7 mouse cellular contexts compared by ENCODE assay signal in the genomic region with DNA sequence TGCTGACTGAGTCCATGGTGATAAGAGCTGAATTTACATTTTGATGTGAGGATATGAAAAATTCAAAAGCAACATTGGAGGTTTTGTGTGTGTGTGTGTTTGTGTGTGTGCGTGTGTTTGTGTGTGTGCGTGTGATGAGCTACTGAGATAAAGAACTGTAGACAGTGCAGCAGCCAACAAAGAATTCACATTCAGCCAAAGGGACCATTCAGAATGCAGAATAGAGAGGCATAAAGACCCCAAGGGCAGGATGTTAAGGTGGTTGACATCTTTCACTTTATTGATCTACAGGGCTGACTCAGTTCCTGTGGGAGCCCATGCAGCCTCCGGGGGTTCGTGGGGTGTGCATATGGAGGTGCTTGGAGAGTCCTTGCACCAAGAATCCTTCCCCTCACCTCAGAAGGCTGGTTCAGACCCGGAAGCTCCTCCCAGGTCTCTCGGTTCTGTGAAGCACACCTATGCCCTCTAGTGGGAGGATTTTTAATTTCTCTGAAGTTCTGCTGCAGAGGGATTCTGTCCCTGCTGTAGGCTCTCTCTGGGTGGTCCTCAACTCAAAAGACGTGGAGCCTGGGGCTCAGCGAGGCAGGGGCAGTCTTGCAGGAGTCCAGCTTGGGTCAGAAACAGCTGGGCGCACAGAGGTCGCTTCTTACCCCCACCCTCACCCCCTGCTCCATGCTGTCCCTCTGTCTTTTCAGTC.
DNase-seq lines count a peak whose midpoint lies in the region; ATAC-seq and TF ChIP-seq lines count a peak whose summit lies in the region.
"Not testable (repeated sequence)": the region's sequence is repeated elsewhere in the genome, so short reads cannot be mapped to it uniquely, and the experiment has no call there.

No protein-coding gene starts in this region.

- H3K4me3 ChIP-seq in forebrain, postnatal 0 days (ENCODE audit: low read depth, low read length); hindbrain, embryonic 15.5 days; kidney, embryonic 16.5 days (ENCODE audit: low read length); liver, embryonic 16.5 days (ENCODE audit: low read depth, low read length); midbrain, embryonic 14.5 days (replicated peaks; ENCODE audit: low read depth, low read length); stomach, embryonic 15.5 days (replicated peaks): not testable (repeated sequence)

- not testable (repeated sequence) for H3K36me3 ChIP-seq in forebrain, postnatal 0 days (ENCODE audit: insufficient read depth); hindbrain, embryonic 15.5 days; kidney, embryonic 16.5 days (ENCODE audit: insufficient read depth, low read length); liver, embryonic 16.5 days (ENCODE audit: control insufficient read depth, insufficient read depth); midbrain, embryonic 14.5 days (ENCODE audit: control insufficient read depth, insufficient read depth, low read length); stomach, embryonic 15.5 days

- not testable (repeated sequence) for H3K27me3 ChIP-seq in forebrain, postnatal 0 days (ENCODE audit: insufficient read depth, low read length); hindbrain, embryonic 15.5 days; kidney, embryonic 16.5 days (ENCODE audit: insufficient read depth, low read length); liver, embryonic 16.5 days (ENCODE audit: control insufficient read depth, insufficient read depth, low read depth, low read length); midbrain, embryonic 14.5 days (ENCODE audit: control insufficient read depth, insufficient read depth, low read length); stomach, embryonic 15.5 days (replicated peaks)

- not testable (repeated sequence) for H3K9me3 ChIP-seq in forebrain, postnatal 0 days (ENCODE audit: low read length); hindbrain, embryonic 15.5 days; kidney, embryonic 16.5 days (ENCODE audit: low read length); liver, embryonic 16.5 days (replicated peaks; ENCODE audit: control insufficient read depth, low read length); midbrain, embryonic 14.5 days (ENCODE audit: control insufficient read depth, low read length); stomach, embryonic 15.5 days

- H3K4me2 ChIP-seq in forebrain, postnatal 0 days (ENCODE audit: low read depth); hindbrain, embryonic 15.5 days: not testable (repeated sequence)
- 0 out of 2 replicates have a peak overlapping the region, but pooled peaks have one; percentile 18 for H3K4me2 ChIP-seq in kidney, embryonic 16.5 days (replicated peaks; ENCODE audit: low read depth, low read length)
- H3K4me2 ChIP-seq in liver, embryonic 16.5 days (ENCODE audit: low read depth, low read length): peak overlapping the region; percentile 30; the same call in 1 of the 2 replicates
- peak overlapping the region; percentile 17; the same call in 1 of the 2 replicates for H3K4me2 ChIP-seq in midbrain, embryonic 14.5 days (ENCODE audit: low read length)
- H3K4me2 ChIP-seq in stomach, embryonic 15.5 days: peak overlapping the region; percentile 8; the same call in 1 of the 2 replicates

- H3K9ac ChIP-seq in forebrain, postnatal 0 days; hindbrain, embryonic 15.5 days; kidney, embryonic 16.5 days (replicated peaks; ENCODE audit: low read length); liver, embryonic 16.5 days (ENCODE audit: low read depth, low read length); midbrain, embryonic 14.5 days (replicated peaks; ENCODE audit: low read length); stomach, embryonic 15.5 days: not testable (repeated sequence)

- H3K27ac ChIP-seq in forebrain, postnatal 0 days (ENCODE audit: low read depth, low read length); hindbrain, embryonic 15.5 days (replicated peaks); liver, embryonic 16.5 days (ENCODE audit: low read length); midbrain, embryonic 14.5 days (replicated peaks; ENCODE audit: low read depth, low read length); stomach, embryonic 15.5 days: not testable (repeated sequence)
- H3K27ac ChIP-seq in kidney, embryonic 16.5 days (ENCODE audit: low read length): peak overlapping the region; percentile 50; the same call in 1 of the 2 replicates

- TF ChIP-seq CTCF in forebrain, postnatal 0 days (IDR thresholded peaks at IDR 0.05; ENCODE audit: low read depth): peak; percentile 32; the same call in 1 of the 2 replicates

- 26% methylated on average over 8 of the region's 10 CpGs for WGBS in forebrain, postnatal 0 days
- 27% methylated on average over 8 of the region's 10 CpGs for WGBS in hindbrain, embryonic 15.5 days
- WGBS in kidney, embryonic 16.5 days: 32% methylated on average over 8 of the region's 10 CpGs
- WGBS in liver, embryonic 16.5 days (ENCODE audit: insufficient replicate concordance): 19% methylated on average over 8 of the region's 10 CpGs
- WGBS in midbrain, embryonic 14.5 days: 30% methylated on average over 8 of the region's 10 CpGs
- WGBS in stomach, embryonic 15.5 days: 32% methylated on average over 8 of the region's 10 CpGs

- not testable (repeated sequence) for H3K4me1 ChIP-seq in forebrain, postnatal 0 days (ENCODE audit: insufficient read depth); hindbrain, embryonic 15.5 days (replicated peaks); kidney, embryonic 16.5 days (ENCODE audit: insufficient read depth, low read length); liver, embryonic 16.5 days (ENCODE audit: control insufficient read depth, low read depth, low read length); midbrain, embryonic 14.5 days (ENCODE audit: control insufficient read depth, insufficient read depth, low read length); stomach, embryonic 15.5 days

- DNase-seq in forebrain, postnatal 0 days: peak; percentile 5
- peak; percentile 19 for DNase-seq in midbrain, embryonic 14.5 days

- ATAC-seq in common myeloid progenitor, adult 5-6 weeks (replicated peaks; ENCODE audit: low read depth, poor library complexity, severe bottlenecking): peak; percentile 94
- peak; percentile 94 for ATAC-seq in forebrain, postnatal 0 days
- ATAC-seq in hindbrain, embryonic 15.5 days (ENCODE audit: low FRiP score, low read depth): peak; percentile 79
- ATAC-seq in kidney, embryonic 16.5 days (ENCODE audit: low FRiP score, low TSS enrichment): peak; percentile 81
- ATAC-seq in liver, embryonic 16.5 days (ENCODE audit: low read depth): not testable (repeated sequence)
- ATAC-seq in midbrain, embryonic 14.5 days (ENCODE audit: low FRiP score, low TSS enrichment): peak; percentile 81
- ATAC-seq in stomach, embryonic 15.5 days (ENCODE audit: insufficient read depth, low FRiP score, low read depth): peak; percentile 68; the same call in 1 of the 2 replicates
